Comparison of ENCODE assay signal across 33 mouse cellular contexts in the genomic region with DNA sequence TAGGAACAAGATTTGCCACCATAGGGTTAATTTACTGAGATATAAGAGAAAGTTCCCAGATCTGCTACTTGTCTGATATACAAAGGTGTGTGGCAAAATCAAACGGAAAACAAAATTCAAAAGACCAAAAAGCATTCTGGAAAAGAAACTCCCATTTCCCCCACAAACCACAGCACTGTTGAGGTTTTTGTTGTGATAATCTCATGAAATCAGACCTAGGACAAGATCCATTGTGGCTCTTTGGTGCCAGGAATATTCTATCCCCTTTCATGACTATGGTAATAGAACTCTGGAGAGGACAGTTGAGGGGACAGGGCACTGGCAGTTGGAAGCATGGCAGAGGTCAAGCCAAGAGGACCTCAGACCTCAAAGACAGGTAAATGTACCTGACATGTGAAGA. TPM values are rescaled to one million over a fixed set of nuclear protein-coding genes. Genes with fewer than 3 reads are reported as not detected.
"Had no signal": no experiment of that assay in that cellular context is flagged by ENCODE, and none has a peak within 500 bp of the region (broad histone marks: within the 10 kb centered on the region; RNA-seq: fewer than 3 reads in every experiment).

A gene (plus strand): TSS at position 301 of the 400 bp plus-strand sequence.

- H3K4me3 ChIP-seq: left cerebral cortex, adult 2 months; limb, embryonic 10.5 days; limb, embryonic 12.5 days; limb, embryonic 13.5 days; limb, embryonic 15.5 days; liver, embryonic 12.5 days; liver, embryonic 13.5 days; liver, embryonic 15.5 days; lung, embryonic 15.5 days; megakaryocyte, embryonic 14.5 days; midbrain, embryonic 10.5 days; midbrain, embryonic 12.5 days; midbrain, embryonic 13.5 days; midbrain, embryonic 15.5 days; myocyte had no signal

- H3K36me3 ChIP-seq: limb, embryonic 10.5 days; limb, embryonic 12.5 days; limb, embryonic 13.5 days; limb, embryonic 15.5 days; liver, embryonic 12.5 days; liver, embryonic 13.5 days; liver, embryonic 15.5 days; lung, embryonic 15.5 days; midbrain, embryonic 10.5 days; midbrain, embryonic 12.5 days; midbrain, embryonic 13.5 days; midbrain, embryonic 15.5 days had no signal

- H3K4me1 ChIP-seq: limb, embryonic 10.5 days; limb, embryonic 12.5 days; limb, embryonic 13.5 days; limb, embryonic 15.5 days; liver, embryonic 12.5 days; liver, embryonic 13.5 days; liver, embryonic 15.5 days; lung, embryonic 15.5 days; megakaryocyte, embryonic 14.5 days; midbrain, embryonic 10.5 days; midbrain, embryonic 12.5 days; midbrain, embryonic 13.5 days; midbrain, embryonic 15.5 days had no signal

- H3K27me3 ChIP-seq: limb, embryonic 12.5 days; limb, embryonic 13.5 days; limb, embryonic 15.5 days; liver, embryonic 12.5 days; liver, embryonic 13.5 days; liver, embryonic 15.5 days; lung, embryonic 15.5 days; megakaryocyte, embryonic 14.5 days; midbrain, embryonic 12.5 days; midbrain, embryonic 13.5 days; midbrain, embryonic 15.5 days had no signal

- H3K27ac ChIP-seq: left cerebral cortex, adult 2 months; limb, embryonic 10.5 days; limb, embryonic 12.5 days; limb, embryonic 13.5 days; limb, embryonic 15.5 days; liver, embryonic 12.5 days; liver, embryonic 13.5 days; liver, embryonic 14.5 days; liver, embryonic 15.5 days; lung, embryonic 15.5 days; macrophage; midbrain, embryonic 10.5 days; midbrain, embryonic 12.5 days; midbrain, embryonic 13.5 days; midbrain, embryonic 15.5 days had no signal

- DNase-seq: left cerebral cortex, postnatal 4 days; liver; liver, embryonic 13.5 days; liver, postnatal 0 days; lung, adult 18-20 months; lung, adult 2 months; lung, embryonic 14.5 days; lung, postnatal 10 days; lung, postnatal 14 days; lung, postnatal 36 days; lung, postnatal 4 days; midbrain, embryonic 14.5 days had no signal

RNA-seq across cellular contexts. Expression of the gene that starts here (rescaled TPM):
- polyA plus RNA-seq: limb, embryonic 10.5 days; limb, embryonic 11.5 days; liver, adult 2 months; liver, embryonic 11.5 days; liver, embryonic 12.5 days; liver, embryonic 13.5 days; liver, embryonic 14.5 days; liver, embryonic 16.5 days; liver, postnatal 0 days; lung, adult 2 months; macrophage; midbrain, embryonic 11.5 days; myocyte had no signal
